Mouse (Mus musculus): ENCODE data around the gene Tnfrsf25.

DNA sequence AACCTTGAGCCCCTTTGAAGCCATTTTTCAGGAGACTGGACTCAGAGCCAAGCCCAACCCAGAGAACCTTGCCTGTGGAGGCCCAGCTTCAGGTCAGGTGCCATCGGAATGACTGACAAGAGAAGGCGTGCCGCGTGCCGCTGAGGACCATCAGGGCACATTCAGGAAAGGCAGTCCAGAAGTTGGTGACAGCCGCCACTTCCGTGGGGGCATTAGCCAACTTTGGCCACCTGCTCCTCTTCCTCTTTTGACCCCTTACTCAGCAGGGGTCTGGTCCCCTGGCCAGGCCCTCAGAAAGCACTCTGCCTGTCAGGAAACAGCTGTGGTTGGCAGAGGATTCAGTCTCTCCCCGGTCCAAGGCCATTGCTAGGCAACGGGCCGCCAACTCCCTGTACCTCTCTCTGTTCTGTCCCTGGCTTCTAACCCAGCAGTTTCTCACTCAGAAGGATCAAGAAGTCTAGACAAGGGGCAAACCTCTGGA is 43.6 kb upstream of the Tnfrsf25 start, which contains the start of gene Plekhg5:
- TF ChIP-seq HCFC1 (IDR thresholded peaks at IDR 0.05; ENCODE audit: low read depth, low read length) (no peak), POLR2A (IDR thresholded peaks at IDR 0.05; ENCODE audit: low read depth, low read length) (no peak), CTCF (conservative IDR thresholded peaks at IDR 0.05 in 1 of 2, IDR thresholded peaks at IDR 0.05 in 1 of 2; ENCODE audit: low read depth in 2 of 2, low read length in 2 of 2) (no peak), USF1 (IDR thresholded peaks at IDR 0.05; ENCODE audit: low read depth, low read length) (no peak), MAZ (IDR thresholded peaks at IDR 0.05; ENCODE audit: low read depth, low read length) (no peak)
